Mouse (Mus musculus): Measurements from ENCODE around the gene Fbp2.
"Not testable (repeated sequence)": the region's sequence is repeated elsewhere in the genome, so short reads cannot be mapped to it uniquely, and the experiment has no call there.

The Fbp2 gene

GRCm38 (mm10) chr13:62865651-62866315 is 7.6 kb upstream of the Fbp2 start:
- no peak for DNase-seq (ENCODE audit: inconsistent age in 2 of 2, low spot score in 1 of 2)

- DNase-seq (ENCODE audit: inconsistent age in 2 of 2, low spot score in 1 of 2) = no peak
Measured at GRCm38 (mm10) chr13:62863771-62864170, 5.5 kb upstream of the Fbp2 start.

GRCm38 (mm10) chr13:62862875-62863274 is 4.7 kb upstream of the Fbp2 start:
- DNase-seq (ENCODE audit: inconsistent age in 2 of 2, low spot score in 1 of 2) = no peak

- no peak for DNase-seq (ENCODE audit: inconsistent age in 2 of 2, low spot score in 1 of 2)
Measured at GRCm38 (mm10) chr13:62860068-62860467, 1.8 kb upstream of the Fbp2 start.

- not testable (repeated sequence) for DNase-seq (ENCODE audit: inconsistent age in 2 of 2, low spot score in 1 of 2)
Measured at GRCm38 (mm10) chr13:62859251-62859650, 1.0 kb upstream of the Fbp2 start.

GRCm38 (mm10) chr13:62856850-62857249 is 1.4 kb downstream of the Fbp2 start:
- DNase-seq (ENCODE audit: inconsistent age in 2 of 2, low spot score in 1 of 2) = peak in 1 of 2 experiments; percentile 27

- DNase-seq (ENCODE audit: inconsistent age in 2 of 2, low spot score in 1 of 2) = peak; percentile 78 to 94
Measured at GRCm38 (mm10) chr13:62856305-62856675, 1.9 kb downstream of the Fbp2 start.

GRCm38 (mm10) chr13:62855396-62856304 is 2.6 kb downstream of the Fbp2 start:
- peak in 1 of 2 experiments; percentile 27 for DNase-seq (ENCODE audit: inconsistent age in 2 of 2, low spot score in 1 of 2)

GRCm38 (mm10) chr13:62854666-62855065 is 3.6 kb downstream of the Fbp2 start:
- peak; percentile 64 to 93 for DNase-seq (ENCODE audit: inconsistent age in 2 of 2, low spot score in 1 of 2)

GRCm38 (mm10) chr13:62833341-62833740 is 24.9 kb downstream of the Fbp2 start:
- no peak for DNase-seq (ENCODE audit: inconsistent age in 2 of 2, low spot score in 1 of 2)

GRCm38 (mm10) chr13:62832239-62832638 is 26.0 kb downstream of the Fbp2 start:
- DNase-seq (ENCODE audit: inconsistent age in 2 of 2, low spot score in 1 of 2) = no peak

GRCm38 (mm10) chr13:62815705-62816104 is 42.5 kb downstream of the Fbp2 start:
- not testable (repeated sequence) for DNase-seq (ENCODE audit: inconsistent age in 2 of 2, low spot score in 1 of 2)

- no peak for DNase-seq (ENCODE audit: inconsistent age in 2 of 2, low spot score in 1 of 2)
Measured at GRCm38 (mm10) chr13:62812713-62813112, 45.5 kb downstream of the Fbp2 start.

GRCm38 (mm10) chr13:62807981-62808380 is 50.2 kb downstream of the Fbp2 start:
- DNase-seq (ENCODE audit: inconsistent age in 2 of 2, low spot score in 1 of 2) = not testable (repeated sequence)
